Mouse (Mus musculus) forebrain, embryonic 14.5 days (tissue): ENCODE results near the gene Tdrd5. TPM values are rescaled to one million over a fixed set of nuclear protein-coding genes. Genes with fewer than 3 reads are reported as not detected.

Experiments
- ATAC-seq: fragments of 200-750 bp; cut with Nextera tagmentation; 2 replicates; pipeline ENCODE4 v1.8.0; 2017; ENCODE audit warnings: mild to moderate bottlenecking, moderate library complexity
- DNase-seq: peaks from one replicate; pipeline ENCODE4 v3.0.0-alpha.2; 2015; ENCODE audit warnings: low spot score
- H3K27ac ChIP-seq: fragments of 300-500 bp; sonication (generic); 2 replicates; pipeline ENCODE4 v1.5.1; 2014; ENCODE audit warnings: low read depth, mild to moderate bottlenecking, control low read depth, low read length, moderate library complexity
- H3K27me3 ChIP-seq: fragments of 300-500 bp; sonication (generic); replicated peaks from 2 replicates; pipeline ENCODE4 v1.6.1; 2014; ENCODE audit warnings: low read length, control low read depth, mixed read lengths; ENCODE audit not compliant: control insufficient read depth, insufficient read depth
- H3K36me3 ChIP-seq: fragments of 300-500 bp; sonication (generic); 2 replicates; pipeline ENCODE4 v1.6.1; 2014; ENCODE audit warnings: low read length, control low read depth; ENCODE audit not compliant: control insufficient read depth, insufficient read depth
- H3K4me1 ChIP-seq: fragments of 300-500 bp; sonication (generic); 2 replicates; pipeline ENCODE4 v1.6.1; 2014; ENCODE audit warnings: antibody characterized with exemption, low read length, control low read depth; ENCODE audit not compliant: control insufficient read depth, insufficient read depth
- H3K4me2 ChIP-seq: fragments of 300-500 bp; sonication (generic); 2 replicates; pipeline ENCODE4 v1.6.1; 2014; ENCODE audit warnings: mild to moderate bottlenecking, control low read depth, low read length
- H3K4me3 ChIP-seq: fragments of 300-500 bp; sonication (generic); 2 replicates; pipeline ENCODE4 v1.5.1; 2014; ENCODE audit warnings: low read depth, low read length, control low read depth
- H3K9ac ChIP-seq: fragments of 300-500 bp; sonication (generic); 2 replicates; pipeline ENCODE4 v1.6.1; 2014; ENCODE audit warnings: mild to moderate bottlenecking, low read length, control low read depth, moderate library complexity
- H3K9me3 ChIP-seq: fragments of 300-500 bp; sonication (generic); replicated peaks from 2 replicates; pipeline ENCODE4 v1.6.1; 2016; ENCODE audit warnings: low read length, control low read depth, mixed read lengths; ENCODE audit not compliant: control insufficient read depth
- WGBS: fragments of 180-500 bp; shearing (Covaris S2); extraction: QIAGEN DNeasy Blood & Tissue Kit; methylation state at CpG from one replicate; pipeline ENCODE4 v1.1.7; 2014; 5-methylcytosine and 5-hydroxymethylcytosine counted together
- polyA plus RNA-seq: library from polyadenylated mRNA; unstranded; fragments of >200 nt; fragmentation: Nextera tagmentation; extraction: Ambion mirVana; gene quantifications from 2 replicates; pipeline ENCODE4 v1.2.1, GENCODE M21; 2014

Tdrd5 gene
- polyA plus RNA-seq, 1 experiment from 2014 or later, result 0.20 TPM

DNA sequence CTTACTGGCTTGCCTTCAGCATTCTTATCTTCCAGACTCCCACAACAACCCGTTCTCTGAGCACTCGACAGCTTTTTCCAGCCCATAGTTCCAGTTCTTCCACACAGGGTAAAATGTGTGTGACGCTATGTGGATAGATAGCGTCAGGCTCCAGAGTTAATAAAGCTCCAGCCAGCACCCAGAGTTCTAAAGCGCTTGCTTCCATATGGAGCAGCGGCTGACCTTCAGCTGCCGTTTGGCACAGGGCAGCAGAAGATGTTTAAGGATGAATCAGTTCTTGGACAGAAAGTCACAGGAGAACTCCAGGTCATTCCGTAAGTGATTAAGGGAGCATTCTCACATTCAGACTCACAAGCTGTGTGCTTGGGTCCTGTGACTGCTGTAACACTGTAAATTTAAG is 85.5 kb downstream of the Tdrd5 start:
- Histone ChIP-seq H3K4me1 (no peaks in the 10 kb centered on the region), H3K4me3 (no peak overlapping the region), H3K27me3 (no peaks in the 10 kb centered on the region), H3K36me3 (no peaks in the 10 kb centered on the region), H3K27ac (no peak overlapping the region), H3K9ac (no peak overlapping the region), H3K9me3 (no peaks in the 10 kb centered on the region), H3K4me2 (no peak overlapping the region)
- DNase-seq, result no peak
- no peak for ATAC-seq
- 88% methylated on average over 8 of the region's 8 CpGs for WGBS

DNA sequence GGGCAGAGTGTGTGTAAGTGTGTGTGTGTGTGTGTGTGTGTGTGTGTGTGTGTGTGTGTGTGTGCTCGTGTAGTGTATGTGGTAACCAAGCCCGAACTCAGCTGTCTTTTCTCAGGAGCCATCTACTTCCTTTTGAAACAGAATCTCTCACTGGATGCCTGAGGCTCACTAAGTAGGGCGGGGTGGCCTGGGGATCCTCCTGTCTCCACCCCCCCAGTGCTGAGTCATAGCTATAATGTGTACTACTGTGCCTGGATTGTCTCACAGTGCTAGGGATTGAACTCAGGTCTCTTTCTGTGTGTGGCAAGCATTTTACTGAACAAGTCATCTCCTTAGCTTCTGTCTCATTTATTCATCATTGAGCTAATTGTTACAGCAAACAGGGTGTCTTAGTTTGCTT is 86.1 kb downstream of the Tdrd5 start:
- Histone ChIP-seq H3K9ac (no peak overlapping the region), H3K4me2 (no peak overlapping the region), H3K9me3 (no peaks in the 10 kb centered on the region), H3K4me1 (no peaks in the 10 kb centered on the region), H3K27me3 (no peaks in the 10 kb centered on the region), H3K36me3 (no peaks in the 10 kb centered on the region), H3K4me3 (no peak overlapping the region), H3K27ac (no peak overlapping the region)
- 80% methylated on average over 3 of the region's 3 CpGs for WGBS
- ATAC-seq, result no peak
- DNase-seq, result no peak

DNA sequence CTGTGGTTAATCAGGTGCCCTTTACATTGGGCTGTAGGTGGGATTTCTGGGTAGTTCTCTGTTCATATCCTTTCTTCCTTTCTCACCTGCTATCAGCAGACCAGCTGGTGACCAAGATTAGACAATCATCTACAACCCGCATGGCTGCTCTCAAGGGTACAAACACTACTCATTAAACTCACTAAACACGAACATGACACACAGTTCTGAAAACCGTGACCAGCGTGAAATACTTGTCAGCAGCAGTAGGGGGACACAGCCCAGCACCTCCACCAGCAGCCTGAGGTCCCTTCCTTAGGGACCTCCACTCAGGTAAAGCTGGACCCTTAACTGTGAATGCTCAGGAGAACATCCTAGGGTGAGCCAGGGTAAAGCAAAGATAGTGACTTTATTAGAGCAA is 87.2 kb downstream of the Tdrd5 start:
- Histone ChIP-seq H3K4me3 (no peak overlapping the region), H3K9ac (no peak overlapping the region), H3K36me3 (no peaks in the 10 kb centered on the region), H3K4me1 (no peaks in the 10 kb centered on the region), H3K27ac (no peak overlapping the region), H3K4me2 (no peak overlapping the region), H3K27me3 (no peaks in the 10 kb centered on the region), H3K9me3 (no peaks in the 10 kb centered on the region)
- DNase-seq, result no peak
- WGBS, result 72% methylated on average over 4 of the region's 4 CpGs
- ATAC-seq, result no peak

DNA sequence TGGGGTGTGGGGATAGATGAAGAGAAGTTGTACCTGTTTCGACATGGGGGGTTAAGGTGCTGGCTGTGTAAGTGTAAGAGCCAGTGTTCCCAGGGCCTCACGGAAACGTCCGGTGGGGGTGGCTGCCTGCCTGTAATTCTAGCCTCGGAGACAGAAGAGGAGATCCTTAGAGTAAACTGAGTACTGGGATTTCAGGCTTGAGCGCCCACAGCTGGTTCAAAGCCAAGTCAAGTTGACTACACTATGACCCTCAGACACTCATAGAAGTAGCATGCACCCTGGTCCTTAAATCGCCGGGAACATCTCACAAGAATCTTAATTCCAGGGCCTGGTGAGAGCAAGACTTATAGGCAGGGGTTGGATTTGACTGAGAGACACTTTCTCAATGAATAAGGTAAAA is 88.8 kb downstream of the Tdrd5 start:
- no peaks in the 10 kb centered on the region for H3K27me3 ChIP-seq
- no peaks in the 10 kb centered on the region for H3K9me3 ChIP-seq
- H3K4me2 ChIP-seq, result no peak overlapping the region
- H3K4me1 ChIP-seq, result no peaks in the 10 kb centered on the region
- H3K36me3 ChIP-seq, result no peaks in the 10 kb centered on the region
- 91% methylated on average over 8 of the region's 8 CpGs for WGBS
- no peak overlapping the region for H3K4me3 ChIP-seq
- ATAC-seq (no peak), DNase-seq (no peak)
- H3K9ac ChIP-seq, result no peak overlapping the region
- H3K27ac ChIP-seq, result no peak overlapping the region

DNA sequence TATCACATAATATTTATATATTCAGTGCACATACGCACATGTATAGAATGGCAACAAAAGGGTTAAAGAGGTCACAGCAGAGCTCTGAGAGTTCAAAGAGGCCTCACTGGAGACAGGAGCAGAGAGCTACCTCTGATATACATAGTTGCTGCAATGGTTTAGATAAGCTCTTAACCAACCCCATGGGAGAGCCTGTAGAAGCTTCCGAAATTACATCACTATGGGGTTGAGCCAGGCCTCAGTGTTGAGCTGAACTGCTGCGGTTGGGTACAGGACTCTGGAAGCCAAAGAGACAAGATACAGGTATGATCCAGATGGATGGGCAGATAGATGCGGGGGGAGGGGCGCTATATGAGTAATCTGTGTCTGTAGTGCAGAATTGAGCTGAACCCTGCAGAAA is 90.5 kb downstream of the Tdrd5 start:
- Histone ChIP-seq H3K4me1 (no peaks in the 10 kb centered on the region), H3K9ac (no peak overlapping the region), H3K27ac (no peak overlapping the region), H3K9me3 (no peaks in the 10 kb centered on the region), H3K4me2 (no peak overlapping the region), H3K36me3 (no peaks in the 10 kb centered on the region), H3K4me3 (no peak overlapping the region), H3K27me3 (no peaks in the 10 kb centered on the region)
- DNase-seq, result no peak
- no peak for ATAC-seq
- 96% methylated on average over 5 of the region's 5 CpGs for WGBS

DNA sequence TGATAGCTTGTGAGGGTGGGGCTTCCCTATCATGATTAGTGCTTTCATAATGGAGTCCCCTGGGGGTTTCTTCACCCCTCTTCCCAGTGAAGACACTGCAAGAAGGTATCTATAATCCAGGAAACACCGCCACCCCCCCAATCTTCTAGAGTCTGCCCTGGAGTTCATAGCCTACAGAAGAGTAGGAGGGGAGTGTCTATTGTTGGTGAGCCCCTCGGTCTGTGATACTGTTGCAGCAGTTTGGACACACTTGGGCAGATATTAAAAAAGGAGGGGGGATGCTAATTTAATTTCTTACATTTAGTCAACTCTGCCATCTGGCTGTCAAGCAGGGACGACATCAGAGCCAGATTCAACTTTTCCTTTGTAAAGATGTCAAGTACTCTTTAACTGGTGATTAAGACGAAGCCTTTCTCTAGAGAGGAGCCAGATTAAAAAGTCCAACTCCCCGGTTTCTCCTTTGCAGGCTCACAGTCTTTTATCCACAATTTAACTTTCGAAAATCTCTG is 91.6 kb downstream of the Tdrd5 start:
- no peaks in the 10 kb centered on the region for H3K36me3 ChIP-seq
- no peaks in the 10 kb centered on the region for H3K4me1 ChIP-seq
- no peaks in the 10 kb centered on the region for H3K9me3 ChIP-seq
- no peaks in the 10 kb centered on the region for H3K27me3 ChIP-seq
- ATAC-seq (no peak), DNase-seq (no peak)
- no peak overlapping the region for H3K9ac ChIP-seq
- H3K4me3 ChIP-seq, result no peak overlapping the region
- no peak overlapping the region for H3K4me2 ChIP-seq
- no peak overlapping the region for H3K27ac ChIP-seq
- WGBS, result 32% methylated on average over 6 of the region's 6 CpGs

Other genes starting within 250 kb of the Tdrd5 start
- 1.8 TPM in 2 replicates for gene Fam163a, start 98.6 kb downstream of the Tdrd5 start, polyA plus RNA-seq
- 0.51 and 0.82 TPM in 2 replicates for gene Nphs2, start 7.1 kb upstream of the Tdrd5 start, polyA plus RNA-seq
- gene Gm2000, start 62.4 kb upstream of the Tdrd5 start, polyA plus RNA-seq, result 735 and 817 TPM in 2 replicates
- 0.13 and 0.43 TPM in 2 replicates for gene Axdnd1, start 117.5 kb upstream of the Tdrd5 start, polyA plus RNA-seq
- gene Soat1, start 170.7 kb upstream of the Tdrd5 start, polyA plus RNA-seq, result 11.9 and 12.6 TPM in 2 replicates
- 0.67 and 1.0 TPM in 2 replicates for gene Gm10031, start 220.3 kb upstream of the Tdrd5 start, polyA plus RNA-seq